Mouse (Mus musculus) liver, embryonic 14.5 days (tissue): ENCODE data around the gene Reln. TPM values are rescaled to one million over a fixed set of nuclear protein-coding genes. Genes with fewer than 3 reads are reported as not detected.

Source experiments
- ATAC-seq: fragments of 200-750 bp; cut with Nextera tagmentation; 2 replicates; pipeline ENCODE4 v1.8.0; 2017; ENCODE audit warnings: moderate number of reproducible peaks, mild to moderate bottlenecking, moderate library complexity; ENCODE audit not compliant: insufficient read depth
- DNase-seq, 3 experiments: peaks; one replicate each; pipeline ENCODE4 v3.0.0-alpha.2; 2012 to 2013; ENCODE audit warnings: low read depth in 3 of 3, low spot score in 3 of 3
- H3K27ac ChIP-seq: fragments of 300-500 bp; sonication (generic); 2 replicates; pipeline ENCODE4 v1.5.1; 2014; ENCODE audit warnings: moderate library complexity, mild to moderate bottlenecking, control low read depth, inconsistent platforms
- H3K27me3 ChIP-seq: fragments of 300-500 bp; sonication (generic); 2 replicates; pipeline ENCODE4 v1.6.1; 2014; ENCODE audit warnings: mild to moderate bottlenecking, low read length, moderate library complexity; ENCODE audit not compliant: control insufficient read depth, insufficient read depth
- H3K36me3 ChIP-seq: fragments of 300-500 bp; sonication (generic); replicated peaks from 2 replicates; pipeline ENCODE4 v1.6.1; 2014; ENCODE audit warnings: low read depth; ENCODE audit not compliant: control insufficient read depth, insufficient read depth
- H3K4me1 ChIP-seq, 2 experiments: fragments of 200-500 bp in 1 of 2; fragments of 300-500 bp in 1 of 2; sonication (generic) in 1 of 2; replicated peaks; 2 replicates each; pipeline ENCODE4 v1.6.1; 2012 to 2014; ENCODE audit warnings: antibody characterized with exemption in 1 of 2, inconsistent platforms in 1 of 2, low read length in 1 of 2; ENCODE audit not compliant: control insufficient read depth in 2 of 2, insufficient read depth in 2 of 2
- H3K4me2 ChIP-seq: fragments of 300-500 bp; sonication (generic); 2 replicates; pipeline ENCODE4 v1.6.1; 2014; ENCODE audit warnings: low read depth, mild to moderate bottlenecking, control low read depth, moderate library complexity
- H3K4me3 ChIP-seq, 2 experiments: fragments of 200-500 bp in 1 of 2; fragments of 300-500 bp in 1 of 2; sonication (generic) in 1 of 2; 2 replicates each; pipeline ENCODE4 v1.5.1; 2012 to 2014; ENCODE audit warnings: low read depth in 2 of 2, low read length in 2 of 2, mild to moderate bottlenecking in 2 of 2, control low read depth in 1 of 2, inconsistent platforms in 1 of 2, moderate library complexity in 1 of 2; ENCODE audit not compliant: insufficient read depth in 1 of 2
- H3K9ac ChIP-seq: fragments of 300-500 bp; sonication (generic); replicated peaks from 2 replicates; pipeline ENCODE4 v1.6.1; 2014; ENCODE audit warnings: mild to moderate bottlenecking, control low read depth, moderate library complexity
- H3K9me3 ChIP-seq: fragments of 300-500 bp; sonication (generic); 2 replicates; pipeline ENCODE4 v1.6.1; 2016; ENCODE audit warnings: low read length, mixed read lengths; ENCODE audit not compliant: control insufficient read depth
- CTCF ChIP-seq: IDR thresholded peaks from 2 replicates; pipeline ENCODE4 v1.5.1; 2016; ENCODE audit warnings: antibody characterized with exemption, low read depth, control low read depth
- EP300 ChIP-seq: IDR thresholded peaks from 2 replicates; pipeline ENCODE4 v1.6.1; 2016; ENCODE audit warnings: antibody characterized with exemption, low read depth
- WGBS: fragments of 180-500 bp; shearing (Covaris S2); extraction: QIAGEN DNeasy Blood & Tissue Kit; methylation state at CpG from one replicate; pipeline ENCODE4 v1.1.7; 2014; ENCODE audit not compliant: insufficient replicate concordance; 5-methylcytosine and 5-hydroxymethylcytosine counted together
- polyA plus RNA-seq, 2 experiments: library from polyadenylated mRNA; depleted of rRNA in 1 of 2; stranded (reverse) in 1 of 2; unstranded in 1 of 2; fragments of >200 nt; fragmentation: Nextera tagmentation in 1 of 2; extraction: Ambion mirVana in 1 of 2; gene quantifications; 2 replicates each; pipeline versions ENCODE4 v1.2.1 to v1.2.3; 2012 to 2014

The Reln gene
- polyA plus RNA-seq, 2 experiments = 25.7 to 38.7 TPM

GRCm38 (mm10) chr5:22302309-22302708 lies 42.2 kb downstream of the Reln start:
- WGBS = 60% methylated on average over 5 of the region's 5 CpGs
- ATAC-seq = no peak

GRCm38 (mm10) chr5:22300788-22301187 lies 43.7 kb downstream of the Reln start:
- Histone ChIP-seq H3K36me3 (no peaks in the 10 kb centered on the region), H3K4me3 (no peak overlapping the region), H3K9ac (no peak overlapping the region), H3K27ac (no peak overlapping the region), H3K4me2 (no peak overlapping the region), H3K4me1 (no peaks in the 10 kb centered on the region), H3K27me3 (no peaks in the 10 kb centered on the region), H3K9me3 (no peaks in the 10 kb centered on the region)
- WGBS = 65% methylated on average over 5 of the region's 5 CpGs
- ATAC-seq (no peak), DNase-seq (no peak)
- no peak for TF ChIP-seq EP300
- no peak for TF ChIP-seq CTCF

More at GRCm38 (mm10) chr5:22302309-22302708, 42.2 kb downstream of the Reln start:
- H3K4me1 ChIP-seq = no peaks in the 10 kb centered on the region
- H3K36me3 ChIP-seq = no peaks in the 10 kb centered on the region
- H3K9me3 ChIP-seq = no peaks in the 10 kb centered on the region
- no peak overlapping the region for H3K4me3 ChIP-seq
- TF ChIP-seq EP300 (no peak), CTCF (no peak)
- H3K27me3 ChIP-seq = no peaks in the 10 kb centered on the region
- H3K27ac ChIP-seq = no peak overlapping the region
- DNase-seq = no peak
- no peak overlapping the region for H3K9ac ChIP-seq
- no peak overlapping the region for H3K4me2 ChIP-seq

- no peaks in the 10 kb centered on the region for H3K27me3 ChIP-seq
- H3K36me3 ChIP-seq = no peaks in the 10 kb centered on the region
- H3K4me3 ChIP-seq = no peak overlapping the region
- no peak overlapping the region for H3K9ac ChIP-seq
- H3K4me1 ChIP-seq = no peaks in the 10 kb centered on the region
- DNase-seq (no peak), ATAC-seq (no peak)
- 68% methylated on average over 6 of the region's 6 CpGs for WGBS
- H3K4me2 ChIP-seq = no peak overlapping the region
- TF ChIP-seq CTCF = no peak
- no peak for TF ChIP-seq EP300
- no peak overlapping the region for H3K27ac ChIP-seq
- no peaks in the 10 kb centered on the region for H3K9me3 ChIP-seq
These were observed 44.5 kb downstream of the Reln start for GRCm38 (mm10) chr5:22300046-22300445.

GRCm38 (mm10) chr5:22295161-22295560 lies 49.3 kb downstream of the Reln start:
- ATAC-seq (no peak), DNase-seq (no peak)
- no peak overlapping the region for H3K9ac ChIP-seq
- H3K27ac ChIP-seq = no peak overlapping the region
- H3K4me2 ChIP-seq = no peak overlapping the region
- H3K9me3 ChIP-seq = no peaks in the 10 kb centered on the region
- H3K27me3 ChIP-seq = no peaks in the 10 kb centered on the region
- no peaks in the 10 kb centered on the region for H3K4me1 ChIP-seq
- no peaks in the 10 kb centered on the region for H3K36me3 ChIP-seq
- no peak for TF ChIP-seq EP300
- no peak for TF ChIP-seq CTCF
- no peak overlapping the region for H3K4me3 ChIP-seq
- WGBS = 67% methylated on average over 6 of the region's 6 CpGs

- Histone ChIP-seq H3K4me2 (no peak overlapping the region), H3K4me1 (no peaks in the 10 kb centered on the region), H3K27ac (no peak overlapping the region), H3K36me3 (no peaks in the 10 kb centered on the region), H3K9me3 (no peaks in the 10 kb centered on the region), H3K4me3 (no peak overlapping the region), H3K9ac (no peak overlapping the region), H3K27me3 (no peaks in the 10 kb centered on the region)
- no peak for ATAC-seq
- no peak for DNase-seq
- TF ChIP-seq EP300 (no peak), CTCF (no peak)
- WGBS = 40% methylated on average over 4 of the region's 4 CpGs
These were observed 53.1 kb downstream of the Reln start for GRCm38 (mm10) chr5:22291409-22291808.

- Histone ChIP-seq H3K36me3 (no peaks in the 10 kb centered on the region), H3K4me1 (no peaks in the 10 kb centered on the region), H3K27me3 (no peaks in the 10 kb centered on the region), H3K4me3 (no peak overlapping the region), H3K9me3 (no peaks in the 10 kb centered on the region), H3K4me2 (no peak overlapping the region), H3K27ac (no peak overlapping the region), H3K9ac (no peak overlapping the region)
- TF ChIP-seq EP300 (no peak), CTCF (no peak)
- DNase-seq (no peak), ATAC-seq (no peak)
- WGBS = 60% methylated on average over 4 of the region's 4 CpGs
These were observed 59.1 kb downstream of the Reln start for GRCm38 (mm10) chr5:22285396-22285795.
